10 mouse cellular contexts compared by ENCODE assay signal in the genomic region with DNA sequence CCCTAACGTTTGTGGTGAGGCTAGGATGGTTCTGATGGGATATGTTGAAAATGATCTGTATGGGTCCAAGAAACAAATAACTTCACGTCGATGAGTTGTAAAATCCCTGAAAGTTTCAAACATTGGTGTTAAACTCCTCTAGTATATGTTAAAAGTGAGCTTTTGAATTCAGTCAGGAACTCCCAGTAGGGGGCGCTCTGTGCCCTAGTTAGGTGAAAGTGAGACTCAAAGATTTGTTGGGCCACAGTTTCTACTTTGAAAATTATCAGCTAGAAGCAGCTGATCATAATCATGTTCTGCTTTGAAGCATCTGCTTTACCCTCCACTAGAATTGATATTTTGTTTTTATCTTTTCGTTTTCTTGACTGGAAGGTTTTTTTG.
DNase-seq lines count a peak whose midpoint lies in the region; ATAC-seq and TF ChIP-seq lines count a peak whose summit lies in the region.
"Had no signal": no experiment of that assay in that cellular context is flagged by ENCODE, and none has a peak within 500 bp of the region (broad histone marks: within the 10 kb centered on the region; RNA-seq: fewer than 3 reads in every experiment).

No protein-coding gene starts in this region.

- H3K27ac ChIP-seq in liver, embryonic 12.5 days: no peak overlapping the region
- H3K27ac ChIP-seq in heart, embryonic 11.5 days (ENCODE audit: low read depth, low read length): no peak overlapping the region
- H3K27ac ChIP-seq in liver, adult 2 months (replicated peaks; ENCODE audit: insufficient read depth, low read depth, low read length): peak overlapping the region; percentile 37; the same call in 1 of the 2 replicates
- H3K27ac ChIP-seq: embryonic facial prominence, embryonic 15.5 days; stomach, embryonic 15.5 days had no signal

- H3K79me2 ChIP-seq in liver, adult 2 months (ENCODE audit: control insufficient read depth, insufficient read depth, low read length): no peaks in the 10 kb centered on the region

- no peaks in the 10 kb centered on the region for H3K27me3 ChIP-seq in liver, embryonic 12.5 days (replicated peaks)
- peaks cover 5% of the 10 kb centered on the region for H3K27me3 ChIP-seq in heart, embryonic 11.5 days (ENCODE audit: control insufficient read depth, insufficient read depth, low read length)
- no peaks in the 10 kb centered on the region for H3K27me3 ChIP-seq in liver, adult 2 months (ENCODE audit: control insufficient read depth, insufficient read depth, low read length)
- H3K27me3 ChIP-seq: embryonic facial prominence, embryonic 15.5 days had no signal

- H3K9me3 ChIP-seq in liver, embryonic 12.5 days (replicated peaks): peaks cover 17% of the 10 kb centered on the region
- H3K9me3 ChIP-seq in heart, embryonic 11.5 days (replicated peaks; ENCODE audit: control insufficient read depth, low read length): peaks cover 11% of the 10 kb centered on the region
- H3K9me3 ChIP-seq: stomach, embryonic 15.5 days had no signal

- H3K4me3 ChIP-seq in liver, embryonic 12.5 days: no peak overlapping the region
- no peak overlapping the region for H3K4me3 ChIP-seq in heart, embryonic 11.5 days (ENCODE audit: low read depth, low read length)
- no peak overlapping the region for H3K4me3 ChIP-seq in liver, adult 2 months (ENCODE audit: insufficient read depth, low read depth, low read length)

- H3K9ac ChIP-seq in liver, embryonic 12.5 days: no peak overlapping the region
- no peak overlapping the region for H3K9ac ChIP-seq in heart, embryonic 11.5 days (ENCODE audit: low read depth, low read length)
- 0 out of 2 replicates have a peak overlapping the region, but pooled peaks have one; percentile 0 for H3K9ac ChIP-seq in liver, adult 2 months (ENCODE audit: low read depth, low read length)
- H3K9ac ChIP-seq: embryonic facial prominence, embryonic 15.5 days; stomach, embryonic 15.5 days had no signal

- no peak; the same call in 1 of the 2 replicates for ATAC-seq in liver, embryonic 12.5 days
- 0 out of 2 replicates have a peak, but pooled peaks have one; percentile 0 for ATAC-seq in heart, embryonic 11.5 days (replicated peaks; ENCODE audit: insufficient number of reproducible peaks, low FRiP score, low TSS enrichment)
- no peak for ATAC-seq in erythroid progenitor cell, adult 5-6 weeks (replicated peaks; ENCODE audit: low FRiP score, poor library complexity, severe bottlenecking)

- peak; percentile 40 for TF ChIP-seq CTCF in liver, adult 2 months (IDR thresholded peaks at IDR 0.05; ENCODE audit: low read depth, low read length)

- TF ChIP-seq POLR2A in liver, adult 2 months (IDR thresholded peaks at IDR 0.05; ENCODE audit: extremely low read depth, insufficient read depth, low read length): no peak

- no peak overlapping the region for H3K4me2 ChIP-seq in liver, embryonic 12.5 days
- no peak overlapping the region for H3K4me2 ChIP-seq in heart, embryonic 11.5 days

- H3K36me3 ChIP-seq in liver, embryonic 12.5 days: no peaks in the 10 kb centered on the region
- H3K36me3 ChIP-seq in heart, embryonic 11.5 days (ENCODE audit: control insufficient read depth, insufficient read depth, low read length): no peaks in the 10 kb centered on the region
- no peaks in the 10 kb centered on the region for H3K36me3 ChIP-seq in liver, adult 2 months (ENCODE audit: control insufficient read depth, insufficient read depth, low read length)
- H3K36me3 ChIP-seq: embryonic facial prominence, embryonic 15.5 days; stomach, embryonic 15.5 days had no signal

- WGBS in liver, embryonic 12.5 days (ENCODE audit: insufficient replicate concordance): 23% methylated on average over 5 of the region's 5 CpGs
- WGBS in heart, embryonic 11.5 days (ENCODE audit: insufficient replicate concordance): 30% methylated on average over 5 of the region's 5 CpGs
- 33% methylated on average over 5 of the region's 5 CpGs for WGBS in liver, adult 2 months

- peak; percentile 66 for DNase-seq in liver
- DNase-seq in NIH3T3 (ENCODE audit: low read depth): peak; percentile 95
- DNase-seq in cerebellum, adult 9-10 months: peak; percentile 63
- peak; percentile 79 for DNase-seq in liver, adult 2 months (ENCODE audit: extremely low read depth, low read depth, low spot score)
- DNase-seq in right cerebral cortex, postnatal 4 days: peak; percentile 48

- H3K4me1 ChIP-seq in liver, embryonic 12.5 days: no peaks in the 10 kb centered on the region
- no peaks in the 10 kb centered on the region for H3K4me1 ChIP-seq in heart, embryonic 11.5 days (ENCODE audit: control insufficient read depth, insufficient read depth, low read length)
- H3K4me1 ChIP-seq in liver, adult 2 months (ENCODE audit: control insufficient read depth, insufficient read depth, low read length): no peaks in the 10 kb centered on the region
- H3K4me1 ChIP-seq: embryonic facial prominence, embryonic 15.5 days; stomach, embryonic 15.5 days had no signal
